Mouse (Mus musculus): ENCODE measurements around the gene Tbc1d20.

DNA sequence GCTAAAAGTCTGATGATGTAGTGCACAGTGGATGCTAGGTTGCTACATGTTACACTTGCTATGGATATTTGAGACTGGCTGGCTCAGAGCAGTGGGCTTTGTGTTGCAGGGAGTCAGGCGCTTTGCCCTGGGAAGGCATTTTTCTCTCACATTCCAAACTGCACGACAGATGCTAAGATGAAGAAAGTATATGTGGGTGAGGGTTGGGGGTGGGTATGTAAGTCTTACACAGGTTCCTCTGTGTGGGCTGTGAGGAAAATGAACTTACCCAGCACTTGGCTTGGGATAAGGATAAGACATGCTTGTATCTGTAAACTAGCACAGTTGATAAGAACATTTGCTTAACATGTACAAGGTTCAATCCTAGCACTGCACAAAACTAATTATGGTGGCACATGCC, 9.2 kb downstream of the Tbc1d20 start:
- TF ChIP-seq POLR2A (IDR thresholded peaks at IDR 0.05; ENCODE audit: insufficient read depth, low read depth, low read length) = no peak
- no peak for TF ChIP-seq CTCF (IDR thresholded peaks at IDR 0.05; ENCODE audit: insufficient read depth, low read depth, low read length)

Measured in olfactory bulb, adult 2 months (tissue).